ENCODE assay signal across 31 mouse cellular contexts in genomic region chr4:98864546-98864945, GRCm38 (mm10). TPM values are rescaled to one million over a fixed set of nuclear protein-coding genes. Genes with fewer than 3 reads are reported as not detected.
DNase-seq lines count a peak whose midpoint lies in the region; ATAC-seq and TF ChIP-seq lines count a peak whose summit lies in the region.
"Had no signal": no experiment of that assay in that cellular context is flagged by ENCODE, and none has a peak within 500 bp of the region (broad histone marks: within the 10 kb centered on the region; RNA-seq: fewer than 3 reads in every experiment).

No protein-coding gene starts in this region.

- no peak for ATAC-seq in embryonic facial prominence, embryonic 13.5 days (ENCODE audit: insufficient number of reproducible peaks, insufficient read depth, low FRiP score, low TSS enrichment, low read depth)
- no peak for ATAC-seq in forebrain, embryonic 11.5 days (replicated peaks; ENCODE audit: low FRiP score)
- ATAC-seq in intestine, embryonic 16.5 days: no peak
- ATAC-seq: CD4-positive, CD25-positive, alpha-beta regulatory T cell, adult 4 months; forebrain, embryonic 13.5 days; forebrain, embryonic 15.5 days; forebrain, postnatal 0 days had no signal

- no peak overlapping the region for H3K4me3 ChIP-seq in embryonic facial prominence, embryonic 13.5 days
- no peak overlapping the region for H3K4me3 ChIP-seq in embryonic facial prominence, embryonic 10.5 days
- H3K4me3 ChIP-seq in ES-Bruce4 (ENCODE audit: low read depth, low read length) (no peak overlapping the region), ES-E14 (ENCODE audit: insufficient read depth in 1 of 2, low read depth in 1 of 2, low read length in 2 of 2, poor library complexity in 1 of 2, severe bottlenecking in 1 of 2) (no peak overlapping the region)
- H3K4me3 ChIP-seq in forebrain, embryonic 11.5 days (ENCODE audit: low read depth, low read length): no peak overlapping the region
- H3K4me3 ChIP-seq in intestine, embryonic 16.5 days (ENCODE audit: low read length): no peak overlapping the region
- H3K4me3 ChIP-seq: embryonic facial prominence, embryonic 12.5 days; embryonic facial prominence, embryonic 15.5 days; erythroblast, embryonic 14.5 days; forebrain, embryonic 10.5 days; forebrain, embryonic 13.5 days; forebrain, embryonic 15.5 days had no signal

- DNase-seq in embryonic facial prominence, embryonic 10.5 days (ENCODE audit: low spot score): no peak
- DNase-seq in ES-E14 (ENCODE audit: low read depth, low spot score): no peak
- peak; percentile 64 for DNase-seq in ZHBTc4 (ENCODE audit: low read depth, low spot score)
- no peak for DNase-seq in forebrain, embryonic 11.5 days (ENCODE audit: low spot score)
- DNase-seq: adrenal gland, adult 2 months; adrenal gland, postnatal 10 days; adrenal gland, postnatal 25 days; B cell, adult 2 months; cerebellum, adult 11 months; cerebellum, adult 18-20 months; cerebellum, adult 8-10 months; cerebellum, adult 9-11 months; cerebellum, postnatal 14 days; cerebellum, postnatal 36 days; embryo, embryonic 11 days; forebrain, postnatal 0 days had no signal

- 73% methylated on average over 3 of the region's 3 CpGs for WGBS in embryonic facial prominence, embryonic 13.5 days
- WGBS in embryonic facial prominence, embryonic 10.5 days: 80% methylated on average over 3 of the region's 3 CpGs
- 83% methylated on average over 3 of the region's 3 CpGs for WGBS in forebrain, embryonic 11.5 days
- 88% methylated on average over 3 of the region's 3 CpGs for WGBS in intestine, embryonic 16.5 days

- no peak for TF ChIP-seq EP300 in ES-Bruce4 (IDR thresholded peaks at IDR 0.05; ENCODE audit: insufficient read depth, low read depth, low read length)

- H3K4me2 ChIP-seq in embryonic facial prominence, embryonic 13.5 days: no peak overlapping the region
- no peak overlapping the region for H3K4me2 ChIP-seq in forebrain, embryonic 11.5 days (ENCODE audit: low read depth, low read length, severe bottlenecking)
- no peak overlapping the region for H3K4me2 ChIP-seq in intestine, embryonic 16.5 days (ENCODE audit: low read depth, low read length)
- H3K4me2 ChIP-seq: embryonic facial prominence, embryonic 12.5 days; embryonic facial prominence, embryonic 15.5 days; forebrain, embryonic 13.5 days; forebrain, embryonic 15.5 days had no signal

- no peaks in the 10 kb centered on the region for H3K27me3 ChIP-seq in embryonic facial prominence, embryonic 13.5 days
- H3K27me3 ChIP-seq in embryonic facial prominence, embryonic 10.5 days (replicated peaks; ENCODE audit: low read depth, poor library complexity, severe bottlenecking): no peaks in the 10 kb centered on the region
- H3K27me3 ChIP-seq in ES-Bruce4 (ENCODE audit: control insufficient read depth, insufficient read depth, low read length, poor library complexity, severe bottlenecking): no peaks in the 10 kb centered on the region
- H3K27me3 ChIP-seq in forebrain, embryonic 11.5 days (ENCODE audit: control insufficient read depth, insufficient read depth, low read length): no peaks in the 10 kb centered on the region
- no peaks in the 10 kb centered on the region for H3K27me3 ChIP-seq in intestine, embryonic 16.5 days (replicated peaks; ENCODE audit: control insufficient read depth, insufficient read depth, low read length)
- H3K27me3 ChIP-seq: CH12.LX; embryonic facial prominence, embryonic 12.5 days; embryonic facial prominence, embryonic 15.5 days; forebrain, embryonic 13.5 days; forebrain, embryonic 15.5 days had no signal

- no peak for TF ChIP-seq CTCF in ES-Bruce4 (IDR thresholded peaks at IDR 0.05; ENCODE audit: low read depth, low read length)

- in situ Hi-C loops in ES-E14 (cut with MboI; ENCODE audit: low sequenced_read_pairs in 2 of 2, unreplicated experiment in 2 of 2): no loop called here

- no peak overlapping the region for H3K9ac ChIP-seq in embryonic facial prominence, embryonic 13.5 days
- no peak overlapping the region for H3K9ac ChIP-seq in ES-Bruce4 (ENCODE audit: low read depth, poor library complexity, severe bottlenecking)
- H3K9ac ChIP-seq in ES-E14 (ENCODE audit: insufficient read depth, low read depth, low read length, poor library complexity, severe bottlenecking): no peak overlapping the region
- no peak overlapping the region for H3K9ac ChIP-seq in forebrain, embryonic 11.5 days (ENCODE audit: low read length)
- H3K9ac ChIP-seq in intestine, embryonic 16.5 days (ENCODE audit: low read depth, low read length): no peak overlapping the region
- H3K9ac ChIP-seq: embryonic facial prominence, embryonic 12.5 days; embryonic facial prominence, embryonic 15.5 days; forebrain, embryonic 13.5 days; forebrain, embryonic 15.5 days; forebrain, postnatal 0 days had no signal

- 0 out of 2 replicates have a peak overlapping the region, but pooled peaks have one; percentile 11 for H3K27ac ChIP-seq in embryonic facial prominence, embryonic 13.5 days
- H3K27ac ChIP-seq in embryonic facial prominence, embryonic 10.5 days (replicated peaks): no peak overlapping the region
- H3K27ac ChIP-seq in ES-Bruce4 (ENCODE audit: insufficient read depth, low read length) (peak overlapping the region; percentile 90), ES-E14 (ENCODE audit: insufficient read depth, low read depth, low read length, poor library complexity, severe bottlenecking) (peak overlapping the region; percentile 88)
- no peak overlapping the region for H3K27ac ChIP-seq in forebrain, embryonic 11.5 days (ENCODE audit: low read depth, low read length)
- no peak overlapping the region for H3K27ac ChIP-seq in intestine, embryonic 16.5 days (ENCODE audit: low read length)
- H3K27ac ChIP-seq: embryonic facial prominence, embryonic 12.5 days; embryonic facial prominence, embryonic 15.5 days; forebrain, embryonic 10.5 days; forebrain, embryonic 13.5 days; forebrain, embryonic 15.5 days had no signal

- peaks cover 10% of the 10 kb centered on the region; the same call in 1 of the 2 replicates for H3K9me3 ChIP-seq in embryonic facial prominence, embryonic 13.5 days
- H3K9me3 ChIP-seq in embryonic facial prominence, embryonic 10.5 days: peaks cover 18% of the 10 kb centered on the region; the same call in 1 of the 2 replicates
- H3K9me3 ChIP-seq in ES-Bruce4 (replicated peaks; ENCODE audit: control insufficient read depth, insufficient read depth, low read length, poor library complexity, severe bottlenecking) (peaks cover 13% of the 10 kb centered on the region; the same call in 1 of the 2 replicates), ES-E14 (ENCODE audit: control insufficient read depth, insufficient read depth, low read depth, low read length) (no peaks in the 10 kb centered on the region)
- peaks cover 4% of the 10 kb centered on the region; the same call in 1 of the 2 replicates for H3K9me3 ChIP-seq in forebrain, embryonic 11.5 days (ENCODE audit: control insufficient read depth, low read length)
- H3K9me3 ChIP-seq in intestine, embryonic 16.5 days (ENCODE audit: control insufficient read depth, low read length): peaks cover 6% of the 10 kb centered on the region; the same call in 1 of the 2 replicates
- H3K9me3 ChIP-seq: embryonic facial prominence, embryonic 15.5 days; forebrain, embryonic 15.5 days had no signal

- no peak for TF ChIP-seq POLR2A in ES-Bruce4 (IDR thresholded peaks at IDR 0.05; ENCODE audit: insufficient read depth, low read length)

- no peaks in the 10 kb centered on the region for H3K36me3 ChIP-seq in embryonic facial prominence, embryonic 13.5 days
- H3K36me3 ChIP-seq in embryonic facial prominence, embryonic 10.5 days (replicated peaks): no peaks in the 10 kb centered on the region
- no peaks in the 10 kb centered on the region for H3K36me3 ChIP-seq in ES-Bruce4 (ENCODE audit: control insufficient read depth, insufficient read depth, low read length, poor library complexity, severe bottlenecking)
- no peaks in the 10 kb centered on the region for H3K36me3 ChIP-seq in ES-E14 (ENCODE audit: control insufficient read depth, insufficient read depth, low read length, poor library complexity, severe bottlenecking)
- H3K36me3 ChIP-seq in forebrain, embryonic 11.5 days (ENCODE audit: control insufficient read depth, insufficient read depth, low read length): no peaks in the 10 kb centered on the region
- no peaks in the 10 kb centered on the region for H3K36me3 ChIP-seq in intestine, embryonic 16.5 days (ENCODE audit: control insufficient read depth, insufficient read depth, low read length)
- H3K36me3 ChIP-seq: embryonic facial prominence, embryonic 12.5 days; embryonic facial prominence, embryonic 15.5 days; forebrain, embryonic 10.5 days; forebrain, embryonic 15.5 days had no signal

- H3K4me1 ChIP-seq in embryonic facial prominence, embryonic 13.5 days: peaks cover 3% of the 10 kb centered on the region; the same call in 1 of the 2 replicates
- no peaks in the 10 kb centered on the region for H3K4me1 ChIP-seq in embryonic facial prominence, embryonic 10.5 days
- H3K4me1 ChIP-seq in ES-Bruce4 (ENCODE audit: control insufficient read depth, insufficient read depth, low read length): peaks cover 2% of the 10 kb centered on the region
- peaks cover 1 to 6% of the 10 kb centered on the region in 2 experiments; a peak in 2 of 4 replicates for H3K4me1 ChIP-seq in ES-E14 (ENCODE audit: control insufficient read depth in 2 of 2, insufficient read depth in 2 of 2, low read length in 2 of 2, poor library complexity in 1 of 2)
- H3K4me1 ChIP-seq in forebrain, embryonic 11.5 days (replicated peaks; ENCODE audit: control insufficient read depth, insufficient read depth, low read length): no peaks in the 10 kb centered on the region
- H3K4me1 ChIP-seq in intestine, embryonic 16.5 days (ENCODE audit: control insufficient read depth, insufficient read depth, low read length): 0 out of 2 replicates have a peak, but pooled peaks cover 4% of the 10 kb centered on the region
- H3K4me1 ChIP-seq: embryonic facial prominence, embryonic 12.5 days; embryonic facial prominence, embryonic 15.5 days; forebrain, embryonic 10.5 days; forebrain, embryonic 13.5 days had no signal

RNA-seq across cellular contexts. Expression of gene I0C0044D17Rik, which starts 40.9 kb away (rescaled TPM):
- polyA plus RNA-seq in embryonic facial prominence, embryonic 13.5 days (2015; fragmentation: Nextera tagmentation; extraction: Ambion mirVana): not detected in 2 replicates
- polyA plus RNA-seq in embryonic facial prominence, embryonic 10.5 days (2016; fragmentation: Nextera tagmentation; extraction: Ambion mirVana): not detected in 2 replicates
- polyA plus RNA-seq in ES-Bruce4 (2011; ENCODE audit: insufficient read depth, insufficient read length, low read depth, missing spikeins): not detected in 2 replicates
- 0.13 TPM in 1 of 2 replicates, not detected in the other for total RNA-seq in ES-E14 (2012; rRNA removed)
- polyA plus RNA-seq in forebrain, embryonic 11.5 days (2014; fragmentation: Nextera tagmentation; extraction: Ambion mirVana): not detected in 2 replicates
- polyA plus RNA-seq in intestine, embryonic 16.5 days (2015; fragmentation: Nextera tagmentation; extraction: Ambion mirVana): not detected in 2 replicates
- total RNA-seq: adrenal gland, adult 2 months; adrenal gland, postnatal 10 days; adrenal gland, postnatal 25 days; adrenal gland, postnatal 4 days; CH12.LX; common myeloid progenitor, adult 5-6 weeks; forebrain, postnatal 0 days; MEL had no signal
- polyA plus RNA-seq: adrenal gland, adult 2 months; brain, embryonic 14.5 days; CD4-positive, CD25-positive, alpha-beta regulatory T cell, adult 4 months; embryonic facial prominence, embryonic 12.5 days; embryonic facial prominence, embryonic 15.5 days; erythroblast, embryonic 14.5 days; forebrain, embryonic 10.5 days; forebrain, embryonic 13.5 days; forebrain, embryonic 15.5 days; forebrain, postnatal 0 days had no signal

RNA-seq across cellular contexts. Expression of gene Kank4, which starts 47.2 kb away (rescaled TPM):
- 3.2 and 3.4 TPM in 2 replicates for polyA plus RNA-seq in embryonic facial prominence, embryonic 13.5 days (2015; fragmentation: Nextera tagmentation; extraction: Ambion mirVana)
- polyA plus RNA-seq in embryonic facial prominence, embryonic 10.5 days (2016; fragmentation: Nextera tagmentation; extraction: Ambion mirVana): 2.1 and 2.5 TPM in 2 replicates
- 2.1 and 2.4 TPM in 2 replicates for polyA plus RNA-seq in ES-Bruce4 (2011; ENCODE audit: insufficient read depth, insufficient read length, low read depth, missing spikeins)
- 4.0 and 5.4 TPM in 2 replicates for total RNA-seq in ES-E14 (2012; rRNA removed)
- polyA plus RNA-seq in forebrain, embryonic 11.5 days (2014; fragmentation: Nextera tagmentation; extraction: Ambion mirVana): 1.1 and 1.3 TPM in 2 replicates
- 0.89 TPM in 2 replicates for polyA plus RNA-seq in intestine, embryonic 16.5 days (2015; fragmentation: Nextera tagmentation; extraction: Ambion mirVana)
- total RNA-seq: CH12.LX; common myeloid progenitor, adult 5-6 weeks; MEL had no signal
- polyA plus RNA-seq: CD4-positive, CD25-positive, alpha-beta regulatory T cell, adult 4 months; erythroblast, embryonic 14.5 days had no signal

RNA-seq across cellular contexts. Expression of gene Usp1, which starts 59.1 kb away (rescaled TPM):
- 107 and 109 TPM in 2 replicates for polyA plus RNA-seq in embryonic facial prominence, embryonic 13.5 days (2015; fragmentation: Nextera tagmentation; extraction: Ambion mirVana)
- polyA plus RNA-seq in embryonic facial prominence, embryonic 10.5 days (2016; fragmentation: Nextera tagmentation; extraction: Ambion mirVana): 98.8 and 102 TPM in 2 replicates
- 75.5 and 80.1 TPM in 2 replicates for polyA plus RNA-seq in ES-Bruce4 (2011; ENCODE audit: insufficient read depth, insufficient read length, low read depth, missing spikeins)
- 40.8 and 47.3 TPM in 2 replicates for total RNA-seq in ES-E14 (2012; rRNA removed)
- polyA plus RNA-seq in forebrain, embryonic 11.5 days (2014; fragmentation: Nextera tagmentation; extraction: Ambion mirVana): 153 and 173 TPM in 2 replicates
- 50.4 and 51.2 TPM in 2 replicates for polyA plus RNA-seq in intestine, embryonic 16.5 days (2015; fragmentation: Nextera tagmentation; extraction: Ambion mirVana)

Comparison
In these comparisons a context has a peak if more than half of its experiments do, and no peak if none do; other contexts are left out.
1. H3K27ac ChIP-seq: peak in embryonic facial prominence, embryonic 13.5 days (single experiment), ES-Bruce4 (single experiment) and ES-E14 (single experiment); none in embryonic facial prominence, embryonic 10.5 days (single experiment), forebrain, embryonic 11.5 days (single experiment) and intestine, embryonic 16.5 days (single experiment).